Mouse (Mus musculus): ENCODE results near the gene Far2. TPM values are rescaled to one million over a fixed set of nuclear protein-coding genes. Genes with fewer than 3 reads are reported as not detected.

The Far2 gene
- polyA plus RNA-seq, 1 experiment from 2014 or later = 1.1 TPM

GRCm38 (mm10) chr6:148097039-148097438, 50.0 kb downstream of the Far2 start:
- H3K4me1 ChIP-seq (ENCODE audit: insufficient read depth, low read depth, low read length) = no peaks in the 10 kb centered on the region
- no peak overlapping the region for H3K4me2 ChIP-seq (replicated peaks; ENCODE audit: low read depth, low read length)
- H3K36me3 ChIP-seq (ENCODE audit: insufficient read depth, low read length) = no peaks in the 10 kb centered on the region
- TF ChIP-seq CTCF (IDR thresholded peaks at IDR 0.05) (no peak), EP300 (IDR thresholded peaks at IDR 0.05) (no peak)
- no peak overlapping the region for H3K27ac ChIP-seq (ENCODE audit: low read length)
- no peaks in the 10 kb centered on the region for H3K27me3 ChIP-seq (replicated peaks; ENCODE audit: insufficient read depth, low read length)
- H3K4me3 ChIP-seq (ENCODE audit: low read depth, low read length) = no peak overlapping the region
- H3K9ac ChIP-seq (replicated peaks; ENCODE audit: low read depth) = no peak overlapping the region
- ATAC-seq (no peak), DNase-seq (ENCODE audit: low spot score) (no peak)
- WGBS = 56% methylated on average over 3 of the region's 3 CpGs
- H3K9me3 ChIP-seq (ENCODE audit: low read length) = no peaks in the 10 kb centered on the region

- ATAC-seq (no peak), DNase-seq (ENCODE audit: low spot score) (no peak)
- no peaks in the 10 kb centered on the region for H3K4me1 ChIP-seq (ENCODE audit: insufficient read depth, low read depth, low read length)
- H3K4me3 ChIP-seq (ENCODE audit: low read depth, low read length) = no peak overlapping the region
- H3K4me2 ChIP-seq (replicated peaks; ENCODE audit: low read depth, low read length) = no peak overlapping the region
- H3K9me3 ChIP-seq (ENCODE audit: low read length) = no peaks in the 10 kb centered on the region
- no peak overlapping the region for H3K27ac ChIP-seq (ENCODE audit: low read length)
- H3K36me3 ChIP-seq (ENCODE audit: insufficient read depth, low read length) = no peaks in the 10 kb centered on the region
- H3K27me3 ChIP-seq (replicated peaks; ENCODE audit: insufficient read depth, low read length) = no peaks in the 10 kb centered on the region
- TF ChIP-seq CTCF (IDR thresholded peaks at IDR 0.05) (no peak), EP300 (IDR thresholded peaks at IDR 0.05) (no peak)
- no peak overlapping the region for H3K9ac ChIP-seq (replicated peaks; ENCODE audit: low read depth)
- 45% methylated on average over 3 of the region's 3 CpGs for WGBS
Measured at GRCm38 (mm10) chr6:148101977-148102376, 54.9 kb downstream of the Far2 start.

- TF ChIP-seq EP300 (IDR thresholded peaks at IDR 0.05) (no peak), CTCF (IDR thresholded peaks at IDR 0.05) (no peak)
- no peak overlapping the region for H3K4me2 ChIP-seq (replicated peaks; ENCODE audit: low read depth, low read length)
- no peak overlapping the region for H3K27ac ChIP-seq (ENCODE audit: low read length)
- H3K4me1 ChIP-seq (ENCODE audit: insufficient read depth, low read depth, low read length) = no peaks in the 10 kb centered on the region
- H3K4me3 ChIP-seq (ENCODE audit: low read depth, low read length) = no peak overlapping the region
- no peak overlapping the region for H3K9ac ChIP-seq (replicated peaks; ENCODE audit: low read depth)
- H3K9me3 ChIP-seq (ENCODE audit: low read length) = no peaks in the 10 kb centered on the region
- no peaks in the 10 kb centered on the region for H3K36me3 ChIP-seq (ENCODE audit: insufficient read depth, low read length)
- 88% methylated on average over 1 of the region's 1 CpGs for WGBS
- no peak for DNase-seq (ENCODE audit: low spot score)
- ATAC-seq = no peak
- no peaks in the 10 kb centered on the region for H3K27me3 ChIP-seq (replicated peaks; ENCODE audit: insufficient read depth, low read length)
Measured at GRCm38 (mm10) chr6:148102434-148102833, 55.4 kb downstream of the Far2 start.

- peak; percentile 59 for TF ChIP-seq CTCF (IDR thresholded peaks at IDR 0.05)
- no peak for TF ChIP-seq EP300 (IDR thresholded peaks at IDR 0.05)
- no peak overlapping the region for H3K27ac ChIP-seq (ENCODE audit: low read length)
- 32% methylated on average over 9 of the region's 9 CpGs for whole genome bisulfite sequencing
- H3K9me3 ChIP-seq (ENCODE audit: low read length) = no peaks in the 10 kb centered on the region
- no peaks in the 10 kb centered on the region for H3K27me3 ChIP-seq (replicated peaks; ENCODE audit: insufficient read depth, low read length)
- peak; percentile 31 for DNase-seq (ENCODE audit: low spot score)
- no peak overlapping the region for H3K4me2 ChIP-seq (replicated peaks; ENCODE audit: low read depth, low read length)
- no peaks in the 10 kb centered on the region for H3K4me1 ChIP-seq (ENCODE audit: insufficient read depth, low read depth, low read length)
- no peak overlapping the region for H3K9ac ChIP-seq (replicated peaks; ENCODE audit: low read depth)
- H3K4me3 ChIP-seq (ENCODE audit: low read depth, low read length) = no peak overlapping the region
- no peak for ATAC-seq
- H3K36me3 ChIP-seq (ENCODE audit: insufficient read depth, low read length) = no peaks in the 10 kb centered on the region
Measured at GRCm38 (mm10) chr6:148104212-148104611, 57.2 kb downstream of the Far2 start.

GRCm38 (mm10) chr6:148105722-148106268, 58.7 kb downstream of the Far2 start:
- no peak overlapping the region for H3K27ac ChIP-seq (ENCODE audit: low read length)
- TF ChIP-seq CTCF (IDR thresholded peaks at IDR 0.05) = no peak
- TF ChIP-seq EP300 (IDR thresholded peaks at IDR 0.05) = no peak
- ATAC-seq (no peak), DNase-seq (ENCODE audit: low spot score) (peak; percentile 13)
- H3K9me3 ChIP-seq (ENCODE audit: low read length) = no peaks in the 10 kb centered on the region
- 45% methylated on average over 9 of the region's 9 CpGs for WGBS
- H3K9ac ChIP-seq (replicated peaks; ENCODE audit: low read depth) = no peak overlapping the region
- H3K27me3 ChIP-seq (replicated peaks; ENCODE audit: insufficient read depth, low read length) = no peaks in the 10 kb centered on the region
- H3K4me1 ChIP-seq (ENCODE audit: insufficient read depth, low read depth, low read length) = no peaks in the 10 kb centered on the region
- H3K36me3 ChIP-seq (ENCODE audit: insufficient read depth, low read length) = no peaks in the 10 kb centered on the region
- H3K4me2 ChIP-seq (replicated peaks; ENCODE audit: low read depth, low read length) = no peak overlapping the region
- H3K4me3 ChIP-seq (ENCODE audit: low read depth, low read length) = no peak overlapping the region

GRCm38 (mm10) chr6:148108741-148109472, 61.8 kb downstream of the Far2 start:
- ATAC-seq (no peak), DNase-seq (ENCODE audit: low spot score) (no peak)
- no peak overlapping the region for H3K9ac ChIP-seq (replicated peaks; ENCODE audit: low read depth)
- TF ChIP-seq CTCF (IDR thresholded peaks at IDR 0.05) (no peak), EP300 (IDR thresholded peaks at IDR 0.05) (no peak)
- no peaks in the 10 kb centered on the region for H3K9me3 ChIP-seq (ENCODE audit: low read length)
- no peaks in the 10 kb centered on the region for H3K4me1 ChIP-seq (ENCODE audit: insufficient read depth, low read depth, low read length)
- H3K4me2 ChIP-seq (replicated peaks; ENCODE audit: low read depth, low read length) = no peak overlapping the region
- H3K4me3 ChIP-seq (ENCODE audit: low read depth, low read length) = no peak overlapping the region
- 26% methylated on average over 8 of the region's 8 CpGs for WGBS
- no peaks in the 10 kb centered on the region for H3K27me3 ChIP-seq (replicated peaks; ENCODE audit: insufficient read depth, low read length)
- H3K36me3 ChIP-seq (ENCODE audit: insufficient read depth, low read length) = no peaks in the 10 kb centered on the region
- H3K27ac ChIP-seq (ENCODE audit: low read length) = no peak overlapping the region

Data from lung, postnatal 0 days (tissue).